Mouse (Mus musculus) lung, adult 2 months (tissue): ENCODE results near the gene Cfd. TPM values are rescaled to one million over a fixed set of nuclear protein-coding genes. Genes with fewer than 3 reads are reported as not detected.

Experiments used
- DNase-seq: peaks from one replicate; pipeline ENCODE4 v3.0.0; 2022
- H3K4me1 ChIP-seq: fragments of 200-500 bp; 2 replicates; pipeline ENCODE4 v1.6.1; 2011; ENCODE audit warnings: low read length; ENCODE audit not compliant: control insufficient read depth, insufficient read depth
- H3K4me3 ChIP-seq: fragments of 200-500 bp; replicated peaks from 2 replicates; pipeline ENCODE3; 2011; ENCODE audit warnings: low read depth, mild to moderate bottlenecking, control low read depth, low read length; ENCODE audit errors: extremely low read depth
- CTCF ChIP-seq: fragments of 200-500 bp; IDR thresholded peaks from 2 replicates; pipeline ENCODE4 v1.5.1; 2011; ENCODE audit warnings: mild to moderate bottlenecking, low read length, control low read depth; ENCODE audit not compliant: insufficient read depth
- POLR2A ChIP-seq: fragments of 200-500 bp; IDR thresholded peaks from 2 replicates; pipeline ENCODE4 v1.6.1; 2011; ENCODE audit warnings: low read depth, mild to moderate bottlenecking, control low read depth, low read length, borderline replicate concordance; ENCODE audit errors: extremely low read depth
- WGBS: fragments of 180-500 bp; shearing (Covaris S2); methylation state at CpG from one replicate; pipeline ENCODE4 v1.1.7; 2018; 5-methylcytosine and 5-hydroxymethylcytosine counted together
- polyA plus RNA-seq: library from polyadenylated mRNA; depleted of rRNA; stranded (reverse); fragments of >200 nt; gene quantifications from 2 replicates; pipeline ENCODE4 v1.2.3, GENCODE M21; 2012

Gene Cfd
- polyA plus RNA-seq, 1 experiment = 297 TPM

DNA sequence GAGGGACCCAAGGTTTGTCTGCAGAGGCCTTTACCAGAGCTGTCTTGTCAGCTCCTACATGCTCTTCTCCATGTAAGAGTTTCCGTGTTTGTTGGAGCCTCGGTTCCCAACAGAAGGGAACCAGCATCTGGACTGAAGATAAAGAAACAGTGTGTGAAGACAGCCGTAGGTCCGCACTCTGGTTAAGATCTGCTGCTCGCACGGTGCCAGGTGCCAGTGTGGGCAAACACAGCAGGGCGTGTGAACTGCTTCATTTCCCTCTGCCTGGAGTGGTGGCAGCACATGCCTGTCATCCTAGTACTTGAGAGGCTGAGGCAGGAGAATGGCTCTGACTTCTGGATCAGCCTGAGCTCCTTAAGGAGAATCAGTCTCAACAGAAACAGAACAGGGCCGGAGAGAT lies 18.8 kb upstream of the Cfd start:
- Histone ChIP-seq H3K4me3 (no peak overlapping the region), H3K4me1 (peaks cover 3% of the 10 kb centered on the region; the same call in 1 of the 2 replicates)
- no peak for DNase-seq
- 88% methylated on average over 8 of the region's 8 CpGs for WGBS
- no peak for TF ChIP-seq CTCF
- no peak for TF ChIP-seq POLR2A

DNA sequence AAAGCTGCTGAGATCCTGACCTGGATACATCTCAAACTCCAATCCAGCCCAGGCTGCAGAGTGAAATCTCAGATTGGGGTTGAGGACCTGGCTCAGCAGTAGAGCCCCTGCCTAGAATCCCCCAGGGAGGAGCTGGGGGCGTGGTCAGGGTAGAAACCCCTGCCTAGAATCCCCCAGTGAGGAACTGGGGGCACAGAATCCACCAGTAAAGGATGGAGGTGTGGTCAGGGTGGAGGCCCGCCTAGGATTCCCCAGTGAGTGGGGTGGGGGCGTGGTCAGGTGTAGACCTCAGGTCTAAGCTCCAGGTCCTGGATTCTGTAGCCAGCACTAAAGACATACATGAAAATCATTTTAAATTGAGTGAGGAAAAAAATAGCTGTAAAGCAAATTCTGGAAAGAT lies 17.8 kb upstream of the Cfd start:
- H3K4me3 ChIP-seq = no peak overlapping the region
- H3K4me1 ChIP-seq = peaks cover 5% of the 10 kb centered on the region
- 61% methylated on average over 3 of the region's 3 CpGs for WGBS
- TF ChIP-seq CTCF (no peak), POLR2A (no peak)
- DNase-seq = no peak

DNA sequence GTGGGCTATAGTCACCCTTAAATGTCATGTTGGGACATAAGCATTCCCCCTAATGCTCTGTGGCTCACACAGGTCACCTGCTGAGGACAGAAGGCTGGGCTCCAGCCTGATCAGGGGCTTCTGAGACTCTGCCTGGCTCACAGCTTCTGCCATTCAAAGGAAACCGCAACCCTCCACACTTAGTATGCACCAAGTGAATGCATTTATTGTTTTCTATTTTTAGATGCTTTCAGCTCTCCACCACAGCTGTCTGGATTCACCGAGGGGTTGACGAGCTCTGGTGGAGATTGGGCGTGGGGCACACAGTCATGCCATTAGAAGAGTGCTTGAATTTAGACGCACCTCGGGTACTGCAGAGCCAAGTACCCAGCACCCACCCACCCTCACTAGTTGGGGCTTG lies 17.3 kb upstream of the Cfd start:
- Histone ChIP-seq H3K4me3 (no peak overlapping the region), H3K4me1 (peaks cover 7% of the 10 kb centered on the region)
- no peak for DNase-seq
- no peak for TF ChIP-seq CTCF
- TF ChIP-seq POLR2A = no peak
- WGBS = 24% methylated on average over 6 of the region's 6 CpGs

DNA sequence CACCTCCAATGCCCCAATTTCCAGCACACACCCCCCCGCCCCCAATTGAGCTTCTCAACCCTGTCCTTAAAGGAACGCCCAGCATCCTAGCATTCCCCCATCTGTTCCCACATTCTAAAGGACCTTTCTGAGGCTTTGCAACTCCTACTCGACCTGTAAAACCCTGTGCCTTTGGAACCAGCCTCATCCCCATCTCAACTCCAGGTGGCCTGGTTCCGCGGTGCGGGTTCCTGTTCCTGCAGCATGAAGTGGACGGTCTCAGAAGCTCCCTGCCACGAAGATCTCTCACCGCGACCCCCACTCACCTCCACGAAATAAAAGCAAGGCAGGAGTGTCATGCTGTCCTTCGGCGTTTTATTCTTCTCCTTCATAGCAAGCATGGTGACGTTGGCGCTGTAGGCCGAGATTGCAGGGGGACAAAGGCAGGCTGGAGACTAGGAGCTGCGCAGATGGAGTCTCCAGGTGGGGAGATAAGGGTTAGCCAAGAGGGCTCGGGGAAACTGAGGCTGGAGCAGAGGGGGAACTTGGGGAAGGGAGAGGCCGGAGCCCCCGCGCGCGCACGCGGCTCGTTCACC lies 16.9 kb upstream of the Cfd start:
- DNase-seq = no peak
- Histone ChIP-seq H3K4me3 (peak overlapping the region; percentile 33), H3K4me1 (peaks cover 7% of the 10 kb centered on the region)
- WGBS = 3% methylated on average over 26 of the region's 26 CpGs
- TF ChIP-seq CTCF (no peak), POLR2A (no peak)

DNA sequence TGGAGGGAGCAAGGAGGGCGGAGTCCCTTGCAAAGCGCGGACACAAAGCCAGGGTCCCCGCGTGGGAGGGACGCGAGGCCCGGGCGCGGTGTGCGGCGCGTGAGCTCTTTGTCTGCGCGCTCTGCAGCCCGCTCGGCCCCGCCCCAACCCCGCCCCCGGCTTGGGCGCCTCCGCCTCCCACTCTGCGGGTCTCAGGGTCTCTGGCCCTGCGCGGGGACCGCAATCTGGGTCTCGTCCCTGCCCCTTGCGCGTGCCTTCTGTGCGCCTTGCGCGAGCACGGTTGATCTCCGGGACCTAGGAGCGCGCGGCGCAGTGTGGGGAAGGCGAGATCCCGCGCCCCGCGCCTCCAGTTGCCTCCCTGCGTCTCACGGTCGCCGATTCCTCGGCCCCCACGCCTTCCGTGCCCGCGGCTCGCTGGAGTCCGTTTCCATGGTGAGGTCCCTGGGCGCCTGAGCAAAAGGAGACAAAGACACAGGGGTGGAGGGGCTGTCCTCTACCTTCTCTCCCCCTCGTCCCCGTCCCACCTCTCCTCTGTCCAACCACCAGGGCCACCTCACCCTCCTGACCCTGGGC lies 16.3 kb upstream of the Cfd start, which contains the start of the genes Prtn3 and Plppr3:
Gene Prtn3 (plus strand): TSS at position 187 of the 573 bp plus-strand sequence.
Gene Plppr3 (minus strand): TSS at position 345 of the 573 bp plus-strand sequence.
- DNase-seq = no peak
- Histone ChIP-seq H3K4me1 (peaks cover 7% of the 10 kb centered on the region), H3K4me3 (peak within 1 kb of the TSS; percentile 57)
- TF ChIP-seq POLR2A (no peak), CTCF (no peak)
- WGBS = 2% methylated on average over 57 of the region's 57 CpGs

DNA sequence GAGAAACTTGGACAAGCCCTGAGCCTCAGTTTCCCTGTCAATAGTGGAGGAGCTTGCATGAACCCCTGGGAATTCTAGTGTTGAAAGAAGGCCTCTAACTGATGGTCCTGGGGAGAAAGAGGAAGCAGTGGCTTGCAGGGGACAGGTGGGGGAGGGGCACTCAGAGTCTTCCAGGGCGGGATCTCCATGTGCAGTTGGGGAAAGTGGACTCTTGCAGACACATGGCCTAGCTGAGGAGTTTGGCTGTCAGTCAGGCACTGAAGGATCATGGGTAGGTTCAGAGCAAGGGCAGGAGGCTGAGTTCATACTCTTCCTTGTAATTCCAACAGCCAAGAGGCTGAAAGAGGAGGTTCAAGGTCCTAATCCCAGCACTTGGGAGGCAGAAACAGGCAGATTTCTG lies 13.5 kb upstream of the Cfd start:
- Histone ChIP-seq H3K4me3 (no peak overlapping the region), H3K4me1 (peaks cover 10% of the 10 kb centered on the region)
- DNase-seq = no peak
- TF ChIP-seq CTCF = no peak
- TF ChIP-seq POLR2A = no peak
- 68% methylated on average over 1 of the region's 1 CpGs for WGBS

DNA sequence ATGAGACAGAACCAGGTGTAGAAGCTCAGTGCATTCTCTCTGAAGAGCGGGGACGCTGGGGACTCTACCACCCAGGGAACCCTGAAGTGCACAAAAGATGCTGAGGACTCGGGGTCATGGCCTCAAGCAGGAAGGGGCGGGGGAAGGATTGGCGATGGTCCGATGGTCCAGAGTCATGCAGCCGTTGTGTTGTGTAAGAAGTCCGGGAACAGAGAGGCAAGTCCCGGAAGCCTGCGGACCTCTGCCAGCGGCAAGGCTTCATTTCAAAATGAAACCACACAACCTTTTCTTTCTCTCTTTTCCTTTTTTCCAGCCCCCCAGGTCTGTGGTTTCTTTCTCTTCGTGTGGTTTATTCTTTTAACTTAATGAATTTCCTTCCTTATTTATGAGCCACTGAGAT lies 12.9 kb upstream of the Cfd start:
- peaks cover 10% of the 10 kb centered on the region for H3K4me1 ChIP-seq
- no peak for DNase-seq
- no peak overlapping the region for H3K4me3 ChIP-seq
- WGBS = 23% methylated on average over 12 of the region's 12 CpGs
- no peak for TF ChIP-seq CTCF

DNA sequence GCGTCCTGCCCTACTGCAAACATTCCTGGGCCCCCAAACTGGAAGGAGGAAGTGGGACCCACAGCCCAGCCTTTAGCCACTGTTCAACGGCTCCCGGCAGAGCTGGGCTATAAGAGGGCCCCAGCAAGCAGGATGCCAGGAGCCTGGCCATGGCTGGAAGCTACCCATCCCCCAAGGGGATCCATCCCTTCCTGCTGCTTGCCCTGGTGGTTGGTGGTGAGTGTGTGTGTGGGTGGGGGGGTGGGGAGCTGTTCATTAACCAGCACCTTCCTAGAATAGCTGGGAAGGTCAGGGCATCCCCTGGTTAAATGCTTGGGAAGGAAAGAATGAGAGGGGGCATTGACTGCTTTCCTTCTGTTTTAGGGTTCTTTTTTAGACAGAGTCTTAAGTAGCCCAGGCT lies 11.1 kb upstream of the Cfd start:
- DNase-seq = no peak
- H3K4me1 ChIP-seq = peaks cover 11% of the 10 kb centered on the region
- WGBS = 53% methylated on average over 3 of the region's 3 CpGs
- TF ChIP-seq POLR2A = no peak
- TF ChIP-seq CTCF = no peak
- no peak overlapping the region for H3K4me3 ChIP-seq

DNA sequence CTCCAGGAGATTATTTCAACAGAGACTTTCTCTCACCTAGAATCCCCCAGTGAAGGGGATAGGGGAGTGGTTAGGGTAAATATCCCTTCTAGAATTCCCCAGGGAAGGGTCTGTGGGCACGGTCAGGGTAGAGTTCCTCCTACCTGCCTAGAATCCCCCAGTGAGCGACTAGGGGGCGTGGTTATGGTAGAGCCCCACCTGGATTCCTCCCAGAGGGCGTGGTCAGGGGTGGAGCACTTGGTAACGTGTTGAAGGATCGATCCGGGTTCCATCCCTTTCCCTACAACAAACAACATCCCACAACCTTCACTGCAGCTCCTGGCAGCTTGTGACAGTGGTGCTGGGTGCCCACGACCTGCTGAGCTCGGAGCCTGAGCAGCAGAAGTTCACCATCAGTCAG lies 9.9 kb upstream of the Cfd start:
- WGBS = 29% methylated on average over 9 of the region's 9 CpGs
- H3K4me1 ChIP-seq = peaks cover 10% of the 10 kb centered on the region
- no peak for TF ChIP-seq POLR2A
- TF ChIP-seq CTCF = no peak
- H3K4me3 ChIP-seq = no peak overlapping the region
- DNase-seq = no peak

DNA sequence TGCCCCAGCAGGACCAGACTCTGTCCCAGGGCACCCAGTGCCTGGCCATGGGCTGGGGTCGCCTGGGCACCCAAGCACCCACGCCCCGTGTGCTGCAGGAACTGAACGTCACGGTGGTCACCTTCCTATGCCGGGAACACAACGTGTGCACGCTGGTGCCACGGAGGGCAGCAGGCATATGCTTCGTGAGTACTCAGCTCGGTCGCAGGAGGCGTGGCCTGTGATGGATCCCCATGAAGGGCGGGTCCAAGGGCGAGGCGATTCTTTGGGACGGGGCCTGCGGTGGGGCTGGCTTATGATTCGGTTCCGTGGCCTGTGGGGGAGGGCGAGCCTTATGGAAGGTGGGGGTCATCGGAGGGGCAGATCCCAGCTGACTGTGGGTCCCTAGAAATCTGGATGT lies 8.7 kb upstream of the Cfd start:
- WGBS = 14% methylated on average over 22 of the region's 22 CpGs
- no peak for DNase-seq
- TF ChIP-seq CTCF = no peak
- no peak overlapping the region for H3K4me3 ChIP-seq
- peaks cover 10% of the 10 kb centered on the region for H3K4me1 ChIP-seq
